In the genomic region with DNA sequence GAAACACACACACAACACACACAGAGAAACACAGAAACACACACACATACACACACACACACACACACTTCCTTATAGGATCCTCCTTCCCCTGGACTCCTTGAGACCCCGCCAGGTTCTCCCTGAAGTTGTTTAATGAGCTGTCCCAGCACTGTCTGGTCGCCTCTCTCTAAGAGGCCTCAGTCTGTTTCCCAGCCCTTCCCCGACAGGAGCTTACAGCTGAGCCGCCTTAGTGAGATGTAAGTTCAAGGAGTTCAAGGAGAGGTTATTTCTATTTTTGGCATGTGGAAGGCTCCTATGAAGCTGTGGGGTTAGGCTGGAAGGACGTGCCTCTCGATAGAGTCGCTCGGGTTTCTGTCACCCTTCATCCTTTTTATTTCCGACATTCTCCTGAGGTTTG, we compare ENCODE assay signal across 13 mouse cellular contexts.
A peak's percentile ranks its signal among the peaks of the same experiment; 100 is the strongest.
DNase-seq lines count a peak whose midpoint lies in the region; ATAC-seq and TF ChIP-seq lines count a peak whose summit lies in the region.
"Had no signal": no experiment of that assay in that cellular context is flagged by ENCODE, and none has a peak within 500 bp of the region (broad histone marks: within the 10 kb centered on the region; RNA-seq: fewer than 3 reads in every experiment).

No protein-coding gene starts in this region.

- H3K9me3 ChIP-seq in heart, embryonic 11.5 days (replicated peaks; ENCODE audit: control insufficient read depth, low read length): no peaks in the 10 kb centered on the region
- no peaks in the 10 kb centered on the region for H3K9me3 ChIP-seq in kidney, postnatal 0 days (replicated peaks; ENCODE audit: low read length)
- H3K9me3 ChIP-seq in E14TG2a.4 (ENCODE audit: low read length): no peaks in the 10 kb centered on the region
- no peaks in the 10 kb centered on the region for H3K9me3 ChIP-seq in intestine, embryonic 16.5 days (ENCODE audit: control insufficient read depth, low read length)
- H3K9me3 ChIP-seq: hindbrain, embryonic 12.5 days; kidney, embryonic 15.5 days; midbrain, embryonic 13.5 days; neural tube, embryonic 13.5 days had no signal

- TF ChIP-seq CTCF in kidney, postnatal 0 days (IDR thresholded peaks at IDR 0.05; ENCODE audit: low read depth): no peak
- no peak for TF ChIP-seq CTCF in E14TG2a.4 (conservative IDR thresholded peaks at IDR 0.05; ENCODE audit: low read length)

- no peak for DNase-seq in heart, adult 9 months (ENCODE audit: low spot score in 2 of 2)
- DNase-seq in kidney, postnatal 0 days (ENCODE audit: low spot score): no peak
- no peak for DNase-seq in kidney, adult 11 months
- no peak for DNase-seq in urinary bladder, postnatal 36 days (ENCODE audit: low spot score in 2 of 2)
- no peak for DNase-seq in spleen, adult 18-20 months

- no peaks in the 10 kb centered on the region for H3K36me3 ChIP-seq in heart, embryonic 11.5 days (ENCODE audit: control insufficient read depth, insufficient read depth, low read length)
- no peaks in the 10 kb centered on the region for H3K36me3 ChIP-seq in kidney, postnatal 0 days (ENCODE audit: insufficient read depth, low read length)
- no peaks in the 10 kb centered on the region for H3K36me3 ChIP-seq in E14TG2a.4 (ENCODE audit: insufficient read depth, low read length)
- H3K36me3 ChIP-seq in intestine, embryonic 16.5 days (ENCODE audit: control insufficient read depth, insufficient read depth, low read length): no peaks in the 10 kb centered on the region
- H3K36me3 ChIP-seq: hindbrain, embryonic 12.5 days; kidney, embryonic 15.5 days; midbrain, embryonic 13.5 days; neural tube, embryonic 13.5 days had no signal

- peak overlapping the region; percentile 41 for H3K4me2 ChIP-seq in heart, embryonic 11.5 days
- peak overlapping the region; percentile 25; the same call in 1 of the 2 replicates for H3K4me2 ChIP-seq in kidney, postnatal 0 days (ENCODE audit: low read length)
- H3K4me2 ChIP-seq in intestine, embryonic 16.5 days (ENCODE audit: low read depth, low read length): no peak overlapping the region
- H3K4me2 ChIP-seq: hindbrain, embryonic 12.5 days; midbrain, embryonic 13.5 days had no signal

- H3K4me1 ChIP-seq in heart, embryonic 11.5 days (ENCODE audit: control insufficient read depth, insufficient read depth, low read length): peaks cover 11% of the 10 kb centered on the region; the same call in 1 of the 2 replicates
- peaks cover 8% of the 10 kb centered on the region; the same call in 1 of the 2 replicates for H3K4me1 ChIP-seq in kidney, postnatal 0 days (replicated peaks; ENCODE audit: insufficient read depth, low read length)
- peaks cover 53% of the 10 kb centered on the region for H3K4me1 ChIP-seq in E14TG2a.4 (replicated peaks; ENCODE audit: low read depth, low read length)
- H3K4me1 ChIP-seq in intestine, embryonic 16.5 days (ENCODE audit: control insufficient read depth, insufficient read depth, low read length): peaks cover 13% of the 10 kb centered on the region

- H3K9ac ChIP-seq in heart, embryonic 11.5 days (ENCODE audit: low read depth, low read length): no peak overlapping the region; the same call in 1 of the 2 replicates
- H3K9ac ChIP-seq in kidney, postnatal 0 days (ENCODE audit: low read depth, low read length): no peak overlapping the region
- peak overlapping the region; percentile 29; the same call in 1 of the 2 replicates for H3K9ac ChIP-seq in intestine, embryonic 16.5 days (ENCODE audit: low read depth, low read length)
- H3K9ac ChIP-seq: hindbrain, embryonic 12.5 days; kidney, embryonic 15.5 days; liver, embryonic 14.5 days; midbrain, embryonic 13.5 days; neural tube, embryonic 13.5 days had no signal

- H3K27me3 ChIP-seq in heart, embryonic 11.5 days (ENCODE audit: control insufficient read depth, insufficient read depth, low read length): peaks cover 10% of the 10 kb centered on the region
- peaks cover 6% of the 10 kb centered on the region; the same call in 1 of the 2 replicates for H3K27me3 ChIP-seq in kidney, postnatal 0 days (ENCODE audit: insufficient read depth, low read length)
- peaks cover 20% of the 10 kb centered on the region for H3K27me3 ChIP-seq in E14TG2a.4 (ENCODE audit: insufficient read depth, low read length)
- H3K27me3 ChIP-seq in intestine, embryonic 16.5 days (replicated peaks; ENCODE audit: control insufficient read depth, insufficient read depth, low read length): no peaks in the 10 kb centered on the region

- no peak overlapping the region for H3K27ac ChIP-seq in heart, embryonic 11.5 days (ENCODE audit: low read depth, low read length)
- no peak overlapping the region for H3K27ac ChIP-seq in kidney, postnatal 0 days
- peak overlapping the region; percentile 11; the same call in 1 of the 2 replicates for H3K27ac ChIP-seq in intestine, embryonic 16.5 days (ENCODE audit: low read length)
- H3K27ac ChIP-seq: hindbrain, embryonic 12.5 days; kidney, embryonic 15.5 days; liver, embryonic 14.5 days; neural tube, embryonic 13.5 days had no signal

- ATAC-seq in heart, embryonic 11.5 days (replicated peaks; ENCODE audit: insufficient number of reproducible peaks, low FRiP score, low TSS enrichment): 0 out of 2 replicates have a peak, but pooled peaks have one; percentile 28
- ATAC-seq in kidney, postnatal 0 days (replicated peaks; ENCODE audit: low FRiP score, low read depth): no peak
- peak; percentile 44 for ATAC-seq in intestine, embryonic 16.5 days

- H3K4me3 ChIP-seq in heart, embryonic 11.5 days (ENCODE audit: low read depth, low read length): no peak overlapping the region
- H3K4me3 ChIP-seq in kidney, postnatal 0 days (replicated peaks; ENCODE audit: low read depth, low read length): no peak overlapping the region
- H3K4me3 ChIP-seq in E14TG2a.4 (replicated peaks; ENCODE audit: low read length): 0 out of 2 replicates have a peak overlapping the region, but pooled peaks have one; percentile 17
- H3K4me3 ChIP-seq in intestine, embryonic 16.5 days (ENCODE audit: low read length): no peak overlapping the region
- H3K4me3 ChIP-seq: hindbrain, embryonic 12.5 days; kidney, embryonic 15.5 days; midbrain, embryonic 13.5 days; neural tube, embryonic 13.5 days had no signal

- 5% methylated on average over 9 of the region's 9 CpGs for WGBS in heart, embryonic 11.5 days (ENCODE audit: insufficient replicate concordance)
- 20% methylated on average over 9 of the region's 9 CpGs for WGBS in kidney, postnatal 0 days
- 10% methylated on average over 9 of the region's 9 CpGs for WGBS in intestine, embryonic 16.5 days
